Mouse (Mus musculus): ENCODE data around the gene Gab2.

GRCm38 (mm10) chr7:97313364-97313995, 232.1 kb downstream of the Gab2 start:
- TF ChIP-seq CTCF (conservative IDR thresholded peaks at IDR 0.05; ENCODE audit: insufficient read depth, insufficient read length, low read depth, low read length) (no peak), POLR2A (IDR thresholded peaks at IDR 0.05; ENCODE audit: low read depth, low read length) (no peak)

Data from kidney, adult 2 months (tissue).